Mouse (Mus musculus) cerebellum, adult 2 months (tissue): Measurements from ENCODE around the gene Myo1e.

Source experiments
- CTCF ChIP-seq: fragments of 200-500 bp; IDR thresholded peaks from 2 replicates; pipeline ENCODE4 v1.5.1; 2011; ENCODE audit warnings: low read depth, mild to moderate bottlenecking, control low read depth, low read length, moderate library complexity, borderline replicate concordance; ENCODE audit not compliant: insufficient read depth
- POLR2A ChIP-seq: fragments of 200-500 bp; IDR thresholded peaks from 2 replicates; pipeline ENCODE4 v1.6.1; 2011; ENCODE audit warnings: low read length, control low read depth, borderline replicate concordance; ENCODE audit not compliant: insufficient read depth

DNA sequence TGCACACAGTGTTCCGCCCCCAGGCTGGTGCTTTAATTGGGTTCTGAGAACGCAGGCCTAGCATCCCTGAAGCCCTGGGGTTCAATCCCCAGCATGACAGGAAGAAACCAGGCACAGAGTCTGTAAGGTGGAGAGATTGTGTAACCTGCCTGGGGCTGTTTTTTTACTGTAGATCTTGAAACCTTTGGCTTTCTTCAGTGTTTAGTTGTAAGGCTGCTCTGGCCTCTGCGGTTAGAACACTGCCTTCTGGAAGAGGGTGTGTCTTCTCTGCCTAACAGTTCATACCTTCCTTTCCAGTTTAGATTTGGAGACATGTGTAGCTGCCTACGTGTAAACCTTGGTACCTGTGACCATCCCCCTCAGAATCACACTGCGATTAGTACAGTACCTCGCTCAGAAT lies 67.3 kb downstream of the Myo1e start:
- TF ChIP-seq CTCF (no peak), POLR2A (no peak)
